Mouse (Mus musculus): ENCODE results near the gene Plppr1. TPM values are rescaled to one million over a fixed set of nuclear protein-coding genes. Genes with fewer than 3 reads are reported as not detected.

Gene Plppr1
- polyA plus RNA-seq, 1 experiment from 2014 or later: 51.6 TPM

DNA sequence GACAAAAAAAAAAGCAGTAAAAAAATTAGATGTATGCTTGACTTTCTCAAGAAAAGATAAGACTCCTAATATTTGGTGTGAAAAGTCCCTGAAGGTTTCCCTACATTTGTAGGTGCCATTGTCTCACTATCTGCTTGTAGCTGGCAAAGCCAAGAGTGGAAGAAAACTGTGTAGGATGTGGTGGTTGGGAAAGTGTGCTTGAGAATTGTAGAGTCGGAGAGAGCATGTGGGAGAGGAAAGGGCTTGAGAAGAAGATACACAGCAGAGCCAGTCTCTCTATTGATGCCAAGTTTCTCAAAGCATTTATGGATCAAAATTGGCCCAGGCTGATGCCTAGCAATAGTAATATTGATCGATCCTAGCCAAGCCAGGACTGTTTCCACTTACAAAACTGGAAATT, 16.8 kb downstream of the Plppr1 start:
- ATAC-seq (replicated peaks): no peak
- H3K9ac ChIP-seq (replicated peaks): no peak overlapping the region
- 95% methylated on average over 2 of the region's 2 CpGs for WGBS
- H3K27me3 ChIP-seq: no peaks in the 10 kb centered on the region
- no peak overlapping the region for H3K4me2 ChIP-seq (replicated peaks)
- 0 out of 2 replicates have a peak, but pooled peaks cover 2% of the 10 kb centered on the region for H3K4me1 ChIP-seq
- no peak overlapping the region for H3K4me3 ChIP-seq
- H3K9me3 ChIP-seq: no peaks in the 10 kb centered on the region
- H3K27ac ChIP-seq (replicated peaks): no peak overlapping the region
- no peaks in the 10 kb centered on the region for H3K36me3 ChIP-seq

DNA sequence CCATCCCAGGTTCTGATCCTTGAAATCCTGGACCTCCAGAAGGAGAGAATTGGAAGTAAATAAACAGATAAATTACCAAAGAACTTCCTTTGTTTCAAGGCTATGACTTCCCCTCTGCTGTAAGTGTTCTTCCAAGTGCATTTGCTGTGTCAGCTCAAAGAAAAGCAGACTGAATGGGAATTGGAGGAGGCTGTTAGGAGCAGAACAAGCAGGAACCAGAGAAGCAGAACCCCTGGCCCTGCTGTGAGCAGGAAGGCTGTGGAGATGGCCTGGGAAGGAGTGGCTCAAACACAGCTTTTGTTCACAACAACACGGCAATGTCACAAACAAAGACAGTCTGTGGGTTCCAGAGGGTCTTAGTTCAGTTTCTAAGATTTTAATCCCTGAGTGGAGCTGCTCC, 20.3 kb downstream of the Plppr1 start:
- no peak for ATAC-seq (replicated peaks)
- Histone ChIP-seq H3K9ac (replicated peaks) (no peak overlapping the region), H3K36me3 (no peaks in the 10 kb centered on the region), H3K4me1 (no peaks in the 10 kb centered on the region), H3K4me3 (no peak overlapping the region), H3K27ac (replicated peaks) (no peak overlapping the region), H3K9me3 (no peaks in the 10 kb centered on the region), H3K27me3 (no peaks in the 10 kb centered on the region), H3K4me2 (replicated peaks) (no peak overlapping the region)
- WGBS: 13% methylated on average over 1 of the region's 1 CpGs

GRCm38 (mm10) chr4:49088205-49088604, 29.1 kb downstream of the Plppr1 start:
- Histone ChIP-seq H3K9ac (replicated peaks) (no peak overlapping the region), H3K9me3 (no peaks in the 10 kb centered on the region), H3K4me3 (no peak overlapping the region), H3K27me3 (no peaks in the 10 kb centered on the region), H3K4me1 (peaks cover 12% of the 10 kb centered on the region), H3K4me2 (replicated peaks) (no peak overlapping the region), H3K36me3 (no peaks in the 10 kb centered on the region), H3K27ac (replicated peaks) (0 out of 2 replicates have a peak overlapping the region, but pooled peaks have one; percentile 14)
- ATAC-seq (replicated peaks): 0 out of 2 replicates have a peak, but pooled peaks have one; percentile 26
- WGBS: 10% methylated on average over 3 of the region's 3 CpGs

- no peak for ATAC-seq (replicated peaks)
- peaks cover 12% of the 10 kb centered on the region for H3K4me1 ChIP-seq
- H3K9me3 ChIP-seq: no peaks in the 10 kb centered on the region
- no peaks in the 10 kb centered on the region for H3K36me3 ChIP-seq
- no peak overlapping the region for H3K4me3 ChIP-seq
- no peaks in the 10 kb centered on the region for H3K27me3 ChIP-seq
- H3K9ac ChIP-seq (replicated peaks): no peak overlapping the region
- no peak overlapping the region for H3K27ac ChIP-seq (replicated peaks)
- H3K4me2 ChIP-seq (replicated peaks): no peak overlapping the region
- WGBS: 97% methylated on average over 1 of the region's 1 CpGs
These were observed 31.4 kb downstream of the Plppr1 start for GRCm38 (mm10) chr4:49090461-49090860.

GRCm38 (mm10) chr4:49099448-49099847, 40.4 kb downstream of the Plppr1 start:
- no peaks in the 10 kb centered on the region for H3K36me3 ChIP-seq
- ATAC-seq (replicated peaks): no peak
- no peak overlapping the region for H3K27ac ChIP-seq (replicated peaks)
- H3K9me3 ChIP-seq: no peaks in the 10 kb centered on the region
- no peak overlapping the region for H3K4me2 ChIP-seq (replicated peaks)
- no peak overlapping the region for H3K9ac ChIP-seq (replicated peaks)
- no peak overlapping the region for H3K4me3 ChIP-seq
- 87% methylated on average over 2 of the region's 2 CpGs for WGBS
- H3K27me3 ChIP-seq: no peaks in the 10 kb centered on the region
- peaks cover 14% of the 10 kb centered on the region for H3K4me1 ChIP-seq

- 12% methylated on average over 7 of the region's 7 CpGs for WGBS
- H3K4me2 ChIP-seq (replicated peaks): no peak overlapping the region
- H3K27ac ChIP-seq (replicated peaks): 0 out of 2 replicates have a peak overlapping the region, but pooled peaks have one; percentile 6
- H3K4me3 ChIP-seq: no peak overlapping the region
- H3K9me3 ChIP-seq: no peaks in the 10 kb centered on the region
- no peak overlapping the region for H3K9ac ChIP-seq (replicated peaks)
- peaks cover 14% of the 10 kb centered on the region for H3K4me1 ChIP-seq
- no peaks in the 10 kb centered on the region for H3K36me3 ChIP-seq
- ATAC-seq (replicated peaks): no peak
- no peaks in the 10 kb centered on the region for H3K27me3 ChIP-seq
These were observed 43.1 kb downstream of the Plppr1 start for GRCm38 (mm10) chr4:49101934-49102768.

GRCm38 (mm10) chr4:49102769-49103193, 43.7 kb downstream of the Plppr1 start:
- ATAC-seq (replicated peaks): no peak
- Histone ChIP-seq H3K4me2 (replicated peaks) (no peak overlapping the region), H3K9me3 (no peaks in the 10 kb centered on the region), H3K36me3 (no peaks in the 10 kb centered on the region), H3K4me1 (peaks cover 14% of the 10 kb centered on the region), H3K9ac (replicated peaks) (no peak overlapping the region), H3K4me3 (no peak overlapping the region), H3K27me3 (no peaks in the 10 kb centered on the region), H3K27ac (replicated peaks) (no peak overlapping the region)
- WGBS: 82% methylated on average over 4 of the region's 4 CpGs

DNA sequence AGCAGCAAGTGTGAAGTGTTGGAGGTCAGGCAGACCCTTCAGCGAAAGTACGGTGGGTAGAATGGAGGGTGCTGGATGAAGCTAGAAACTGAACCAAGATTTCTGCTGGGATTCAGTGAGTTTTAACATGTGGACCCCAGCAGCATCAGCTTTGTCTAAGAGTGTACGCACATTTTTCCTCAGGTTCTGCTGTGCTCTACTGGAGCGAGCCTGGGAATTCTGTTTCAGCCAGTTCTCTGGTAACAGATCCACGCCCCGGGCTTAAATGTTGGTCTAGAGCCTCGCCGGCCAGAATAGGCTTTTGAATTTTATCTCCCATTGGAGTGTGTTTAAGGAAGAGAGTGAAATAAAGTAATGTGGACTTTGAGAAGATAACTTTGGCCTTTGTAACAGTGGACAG, 45.8 kb downstream of the Plppr1 start:
- WGBS: 93% methylated on average over 8 of the region's 8 CpGs
- no peak overlapping the region for H3K9ac ChIP-seq (replicated peaks)
- H3K27ac ChIP-seq (replicated peaks): no peak overlapping the region
- ATAC-seq (replicated peaks): no peak
- no peak overlapping the region for H3K4me3 ChIP-seq
- H3K9me3 ChIP-seq: no peaks in the 10 kb centered on the region
- no peaks in the 10 kb centered on the region for H3K36me3 ChIP-seq
- H3K4me1 ChIP-seq: peaks cover 17% of the 10 kb centered on the region
- H3K4me2 ChIP-seq (replicated peaks): no peak overlapping the region
- H3K27me3 ChIP-seq: no peaks in the 10 kb centered on the region

GRCm38 (mm10) chr4:49107895-49108294, 48.8 kb downstream of the Plppr1 start:
- H3K4me2 ChIP-seq (replicated peaks): no peak overlapping the region
- no peak for ATAC-seq (replicated peaks)
- no peak overlapping the region for H3K9ac ChIP-seq (replicated peaks)
- no peak overlapping the region for H3K27ac ChIP-seq (replicated peaks)
- no peak overlapping the region for H3K4me3 ChIP-seq
- WGBS: 89% methylated on average over 4 of the region's 4 CpGs
- no peaks in the 10 kb centered on the region for H3K9me3 ChIP-seq
- peaks cover 7% of the 10 kb centered on the region; the same call in 1 of the 2 replicates for H3K4me1 ChIP-seq
- no peaks in the 10 kb centered on the region for H3K36me3 ChIP-seq
- no peaks in the 10 kb centered on the region for H3K27me3 ChIP-seq

DNA sequence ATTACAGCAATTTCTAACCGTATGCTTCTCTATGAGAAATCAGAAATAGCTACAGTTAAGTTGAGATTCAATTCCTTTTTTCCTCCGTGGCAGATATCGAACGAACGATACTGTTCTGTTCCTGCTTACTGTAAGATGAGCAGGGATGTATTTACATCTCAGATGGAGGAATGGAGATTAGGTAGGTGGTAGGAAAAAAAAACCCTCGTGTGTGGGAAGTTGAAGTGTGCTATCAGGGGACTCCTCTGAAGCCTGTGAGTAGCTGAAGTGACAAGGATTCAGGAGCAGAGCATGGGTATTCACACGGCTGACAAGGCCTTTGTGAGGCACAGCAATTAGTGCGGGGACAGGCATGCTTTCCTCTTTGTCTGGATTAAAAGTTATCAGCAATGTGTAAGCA, 49.3 kb downstream of the Plppr1 start:
- Histone ChIP-seq H3K27me3 (no peaks in the 10 kb centered on the region), H3K4me3 (no peak overlapping the region), H3K27ac (replicated peaks) (no peak overlapping the region), H3K36me3 (no peaks in the 10 kb centered on the region), H3K4me1 (peaks cover 7% of the 10 kb centered on the region; the same call in 1 of the 2 replicates), H3K9ac (replicated peaks) (no peak overlapping the region), H3K4me2 (replicated peaks) (no peak overlapping the region), H3K9me3 (no peaks in the 10 kb centered on the region)
- 57% methylated on average over 8 of the region's 8 CpGs for WGBS
- ATAC-seq (replicated peaks): no peak

DNA sequence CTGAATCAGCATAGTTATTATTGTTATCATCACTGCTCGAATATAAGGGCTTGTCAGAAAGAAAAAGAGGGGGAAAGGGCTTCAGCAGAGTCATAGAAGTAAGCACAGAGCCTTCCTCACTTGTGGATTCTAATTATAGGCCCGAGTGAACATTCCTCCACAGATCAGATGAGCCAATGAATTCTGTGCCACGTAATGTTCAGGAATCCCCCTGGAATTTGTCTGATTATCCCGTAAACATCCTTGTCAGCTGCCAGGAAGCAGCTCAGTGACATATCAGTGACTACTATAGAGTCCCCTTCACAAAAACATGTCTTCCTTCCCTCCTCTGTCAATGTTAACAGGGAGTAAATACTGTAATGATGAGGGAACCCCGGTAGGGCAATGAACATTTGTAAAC, 50.9 kb downstream of the Plppr1 start:
- Histone ChIP-seq H3K27me3 (no peaks in the 10 kb centered on the region), H3K4me2 (replicated peaks) (no peak overlapping the region), H3K36me3 (no peaks in the 10 kb centered on the region), H3K4me1 (peaks cover 7% of the 10 kb centered on the region; the same call in 1 of the 2 replicates), H3K4me3 (no peak overlapping the region), H3K27ac (replicated peaks) (no peak overlapping the region), H3K9me3 (no peaks in the 10 kb centered on the region), H3K9ac (replicated peaks) (no peak overlapping the region)
- no peak for ATAC-seq (replicated peaks)
- 39% methylated on average over 5 of the region's 5 CpGs for WGBS

GRCm38 (mm10) chr4:49118842-49119241, 59.8 kb downstream of the Plppr1 start:
- no peaks in the 10 kb centered on the region for H3K4me1 ChIP-seq
- no peak for ATAC-seq (replicated peaks)
- H3K4me3 ChIP-seq: no peak overlapping the region
- no peaks in the 10 kb centered on the region for H3K36me3 ChIP-seq
- H3K27ac ChIP-seq (replicated peaks): no peak overlapping the region
- H3K9ac ChIP-seq (replicated peaks): no peak overlapping the region
- WGBS: 84% methylated on average over 2 of the region's 2 CpGs
- H3K27me3 ChIP-seq: no peaks in the 10 kb centered on the region
- no peaks in the 10 kb centered on the region for H3K9me3 ChIP-seq
- no peak overlapping the region for H3K4me2 ChIP-seq (replicated peaks)
